Mouse (Mus musculus) ES-E14 (cell line): ENCODE measurements at regions not wholly inside any gene's neighbourhood (a gene's known extent, or its start where the extent isn't known, plus 50 kb on each side); places are given as distances from the start of the nearest gene placed in this dataset.

Experiments
- CHD2 ChIP-seq: IDR thresholded peaks from 2 replicates; pipeline ENCODE4 v1.6.1; 2014; ENCODE audit warnings: mild to moderate bottlenecking, low read depth, low read length, inconsistent platforms
- MAFK ChIP-seq: IDR thresholded peaks from 2 replicates; pipeline ENCODE4 v1.6.1; 2014; ENCODE audit warnings: mild to moderate bottlenecking, low read depth, low read length, inconsistent platforms; ENCODE audit not compliant: insufficient read depth
- ZC3H11A ChIP-seq: IDR thresholded peaks from 2 replicates; pipeline ENCODE4 v1.6.1; 2012; ENCODE audit warnings: low read depth, mild to moderate bottlenecking, inconsistent platforms, low read length, borderline replicate concordance
- ZNF384 ChIP-seq: IDR thresholded peaks from 2 replicates; pipeline ENCODE4 v1.6.1; 2012; ENCODE audit warnings: low read depth, low read length, inconsistent platforms

DNA sequence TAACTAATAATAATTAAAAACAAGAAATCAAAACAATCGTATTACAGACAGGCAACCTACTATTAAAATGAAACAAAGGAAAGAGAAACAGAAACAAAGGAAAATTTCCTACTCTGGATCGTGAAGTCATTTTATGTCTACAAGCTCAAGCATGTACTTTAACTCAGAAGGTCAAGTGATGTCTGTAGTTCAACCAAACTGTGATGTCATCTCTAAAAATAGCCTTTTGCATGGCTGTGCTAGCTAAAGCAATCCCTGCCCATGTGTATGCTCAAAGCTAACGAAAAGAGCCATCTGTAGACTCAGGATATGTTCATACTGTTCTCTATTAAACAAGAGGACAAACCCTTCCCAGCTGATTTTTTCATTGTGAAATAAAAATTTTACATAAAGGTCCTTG is 500.7 kb downstream of the Nr2f2 start:
- TF ChIP-seq CHD2 (no peak), ZNF384 (no peak), MAFK (no peak), ZC3H11A (no peak)
